Mouse (Mus musculus) heart, postnatal 14 days (tissue): ENCODE measurements around the gene Galnt6. TPM values are rescaled to one million over a fixed set of nuclear protein-coding genes. Genes with fewer than 3 reads are reported as not detected.
A peak's percentile ranks its signal among the peaks of the same experiment; 100 is the strongest.

Experiments
- DNase-seq, 2 experiments: peaks; one replicate each; pipeline ENCODE4 v3.0.0; 2021 to 2022
- intact Hi-C: fragments of 180-260 bp; cut with DNase I; formaldehyde crosslinking; loops from one replicate; pipeline ENCODE4 v1.15.1; 2025
- total RNA-seq, 2 experiments: library from RNA; stranded (reverse); gene quantifications; 2 replicates each; pipeline ENCODE4 v1.2.3; 2021

Gene Galnt6
- total RNA-seq, 2 experiments from 2014 or later: 1.5 to 1.8 TPM

- intact Hi-C loops: loop anchor here (5.0 to 10.0 kb wide), 2 partner anchors 242 to 359 kb away; partner anchors contain the start of gene Ankrd33
- no peak for DNase-seq
Observed at GRCm38 (mm10) chr15:100755498-100755859, 26.3 kb upstream of the Galnt6 start.

DNA sequence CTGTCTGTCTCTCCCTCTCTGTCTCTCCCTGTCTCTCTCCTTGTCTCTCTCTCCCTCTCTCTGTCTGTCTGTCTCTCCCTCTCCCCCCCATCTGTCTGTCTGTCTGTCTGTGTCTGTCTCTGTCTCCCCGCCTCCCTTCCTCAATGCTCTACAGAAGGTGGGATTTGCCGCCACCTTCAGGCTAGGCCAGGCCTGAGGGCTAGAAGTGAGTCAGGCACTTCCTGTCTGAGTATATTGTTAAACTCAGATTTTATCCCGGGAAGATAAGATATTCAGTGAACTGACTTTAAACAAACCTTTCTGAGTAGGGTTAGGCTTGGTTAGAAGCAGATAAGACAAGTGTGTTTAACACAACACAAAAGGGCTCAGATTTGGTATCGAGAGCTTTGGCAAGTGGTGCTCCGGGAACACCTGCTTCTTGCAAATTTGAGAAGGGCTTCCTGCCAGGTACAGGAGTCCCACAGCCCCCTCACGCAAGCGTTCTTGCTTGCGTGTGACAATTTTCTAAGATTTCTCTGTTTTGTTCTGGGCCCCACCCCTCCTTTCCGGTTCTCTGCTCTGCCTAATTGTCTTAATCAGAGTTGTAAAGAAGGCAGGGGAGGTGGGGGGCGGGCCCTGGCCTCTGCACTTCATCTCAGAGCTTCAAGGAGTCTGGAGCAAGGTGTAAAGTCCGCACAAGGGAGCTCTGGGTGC, 25.8 kb upstream of the Galnt6 start:
- intact Hi-C loops: loop anchor here (5.0 to 10.0 kb wide), 2 partner anchors 242 to 360 kb away; partner anchors contain the start of gene Ankrd33
- DNase-seq: peak in 1 of 2 experiments; percentile 55

- intact Hi-C loops: loop anchor here (10.0 kb wide), 1 partner anchor 361 kb away; the partner anchor contains the start of gene Ankrd33
- no peak for DNase-seq
Observed at GRCm38 (mm10) chr15:100754041-100754440, 24.9 kb upstream of the Galnt6 start.

- no peak for DNase-seq
- intact Hi-C loops: loop anchor here (10.0 kb wide), 1 partner anchor 362 kb away; the partner anchor contains the start of gene Ankrd33
Observed at GRCm38 (mm10) chr15:100753045-100753444, 23.9 kb upstream of the Galnt6 start.

DNA sequence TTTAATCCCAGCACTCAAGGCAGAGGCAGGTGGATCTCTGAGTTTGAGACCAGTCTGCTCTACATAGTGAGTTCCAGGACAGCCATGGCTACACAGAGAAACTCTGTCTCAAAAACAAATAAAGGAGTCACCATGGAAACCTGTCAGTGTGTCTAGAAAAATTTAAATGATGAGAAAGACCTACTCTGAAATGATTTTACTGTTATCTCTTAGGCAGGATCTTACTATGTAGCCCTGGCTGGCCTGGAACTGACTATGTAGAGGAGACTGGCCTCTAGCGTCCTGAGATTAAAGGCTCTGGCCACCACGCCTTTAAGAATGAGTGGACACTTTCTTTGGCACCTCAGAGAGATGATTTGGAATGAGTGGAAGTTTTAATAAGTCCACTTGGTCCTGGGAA, 23.3 kb upstream of the Galnt6 start:
- intact Hi-C loops: loop anchor here (10.0 kb wide), 1 partner anchor 362 kb away; the partner anchor contains the start of gene Ankrd33
- DNase-seq: no peak

- DNase-seq: no peak
- intact Hi-C loops: loop anchor here (2.0 to 10.0 kb wide), 2 partner anchors 63 to 365 kb away; partner anchors contain the start of genes Ankrd33 and Cela1
Observed at GRCm38 (mm10) chr15:100749751-100750538, 20.8 kb upstream of the Galnt6 start.

GRCm38 (mm10) chr15:100748584-100748983, 19.4 kb upstream of the Galnt6 start:
- intact Hi-C loops: loop anchor here (2.0 kb wide), 1 partner anchor 62 kb away; the partner anchor contains the start of gene Cela1

GRCm38 (mm10) chr15:100747121-100747963, 18.2 kb upstream of the Galnt6 start:
- intact Hi-C loops: no loop called here
- DNase-seq: no peak

More at GRCm38 (mm10) chr15:100748584-100748983, 19.4 kb upstream of the Galnt6 start:
- DNase-seq: no peak

DNA sequence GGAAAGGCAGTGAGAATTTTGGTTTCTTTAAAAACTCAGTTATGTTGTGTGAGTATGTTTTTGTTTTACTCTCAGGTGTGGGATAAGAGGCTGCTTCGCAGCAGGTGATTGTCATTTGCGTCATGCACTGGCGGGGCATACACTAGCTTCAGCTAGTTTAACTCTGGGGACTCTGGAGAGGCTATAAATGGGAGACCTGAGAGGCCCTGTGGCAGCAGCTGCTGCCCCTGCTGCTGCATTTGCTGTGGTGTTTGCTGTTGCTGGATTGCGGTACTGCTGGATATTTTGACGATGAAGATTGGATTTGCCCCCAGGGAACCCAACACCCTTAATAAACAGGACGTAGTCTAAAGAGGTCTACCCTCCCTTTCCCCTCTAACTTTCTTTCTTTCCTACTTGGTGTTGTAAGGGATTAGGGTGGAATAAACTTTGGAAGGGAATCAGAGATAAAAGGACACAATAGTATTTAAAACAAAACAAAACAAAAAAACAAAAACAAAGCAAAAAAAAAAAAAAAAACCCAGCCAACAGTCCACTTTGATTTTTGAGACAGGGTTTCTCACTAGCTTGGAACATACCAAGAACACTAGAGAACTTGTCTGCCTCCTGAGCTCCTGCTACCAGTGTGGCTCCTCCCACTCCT, 17.4 kb upstream of the Galnt6 start:
- intact Hi-C loops: no loop called here
- no peak for DNase-seq

- intact Hi-C loops: no loop called here
- DNase-seq: no peak
Observed at GRCm38 (mm10) chr15:100743238-100743637, 14.1 kb upstream of the Galnt6 start.

GRCm38 (mm10) chr15:100739442-100739841, 10.3 kb upstream of the Galnt6 start:
- DNase-seq: no peak
- intact Hi-C loops: no loop called here

DNA sequence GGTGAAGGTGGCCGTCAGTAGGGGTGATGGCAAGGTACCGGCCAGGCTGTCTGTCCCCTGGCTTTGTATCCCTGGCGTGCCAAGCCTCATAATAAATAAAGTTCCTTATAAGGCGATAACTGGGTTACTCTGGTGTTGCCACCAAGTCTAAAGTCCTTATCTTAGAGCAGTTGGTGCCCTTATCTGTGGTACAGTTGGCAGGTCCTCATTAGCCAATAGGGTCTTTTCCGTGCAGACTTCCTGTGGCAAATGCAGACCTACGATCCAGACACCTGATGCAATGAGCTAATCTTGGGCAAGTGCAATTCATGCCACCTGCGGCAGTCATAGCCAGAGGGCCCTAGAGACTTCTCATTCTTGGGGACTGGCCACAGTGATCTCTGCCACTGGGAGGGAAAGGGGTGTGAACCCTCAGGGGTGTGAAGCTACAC, 9.2 kb upstream of the Galnt6 start:
- intact Hi-C loops: no loop called here
- no peak for DNase-seq

- DNase-seq: no peak
- intact Hi-C loops: no loop called here
Observed at GRCm38 (mm10) chr15:100737667-100738066, 8.5 kb upstream of the Galnt6 start.

DNA sequence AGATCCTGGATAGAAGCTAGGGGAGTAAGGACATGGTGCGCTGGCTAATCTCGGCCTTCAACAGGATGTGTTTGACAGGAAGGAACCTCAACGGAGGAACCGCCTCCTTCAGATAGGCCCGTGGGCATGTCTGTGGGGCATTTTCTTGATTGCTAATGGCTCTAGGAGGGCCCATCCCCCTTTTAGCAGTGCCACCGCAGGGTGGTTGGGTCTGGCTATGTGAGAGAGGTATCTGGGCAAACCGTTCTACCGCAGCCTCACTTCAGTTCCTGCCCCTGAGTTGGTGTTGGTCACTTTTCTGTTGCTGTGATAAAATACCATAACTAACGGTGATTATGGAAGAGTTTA, 6.8 kb upstream of the Galnt6 start:
- intact Hi-C loops: no loop called here
- no peak for DNase-seq

DNA sequence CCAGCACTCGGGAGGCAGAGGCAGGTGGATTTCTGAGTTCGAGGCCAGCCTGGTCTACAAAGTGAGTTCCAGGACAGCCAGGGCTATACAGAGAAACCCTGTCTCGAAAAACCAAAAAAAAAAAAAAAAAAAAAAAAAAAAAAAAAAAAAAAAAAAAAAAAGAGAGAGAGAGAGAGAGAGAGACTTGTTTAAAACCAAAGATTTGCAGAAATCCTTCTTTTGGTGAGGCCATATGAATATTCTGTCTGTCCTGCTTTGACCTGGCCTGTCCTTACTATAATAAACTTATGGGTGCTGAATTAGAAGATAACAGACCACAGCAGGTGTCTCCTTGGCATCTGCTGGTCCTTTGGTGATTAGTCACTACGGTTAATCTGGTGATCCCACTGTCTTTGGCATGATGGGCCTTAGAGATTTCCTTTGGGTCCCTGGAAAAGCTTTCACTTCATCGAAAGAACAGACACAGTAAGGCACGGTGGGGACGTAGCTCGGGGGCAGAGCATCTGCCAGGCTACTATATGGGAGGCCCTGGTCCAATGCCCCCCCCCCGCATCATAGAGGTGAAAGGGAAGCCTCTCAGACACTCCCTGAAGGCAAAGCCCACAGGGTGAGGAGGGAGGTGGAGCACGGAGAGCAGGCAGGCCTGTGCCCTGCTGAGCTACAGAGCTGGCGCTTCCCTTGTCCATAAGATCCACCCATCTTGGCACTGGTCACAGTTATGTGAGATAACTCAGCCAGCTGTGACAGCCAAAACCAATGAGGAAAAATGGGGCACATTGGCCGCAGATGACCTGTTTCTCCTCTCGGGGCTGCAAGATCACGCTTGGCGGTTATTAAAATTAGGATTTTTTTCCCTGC, 6.1 kb upstream of the Galnt6 start:
- peak; percentile 26 to 32 for DNase-seq
- intact Hi-C loops: no loop called here

DNA sequence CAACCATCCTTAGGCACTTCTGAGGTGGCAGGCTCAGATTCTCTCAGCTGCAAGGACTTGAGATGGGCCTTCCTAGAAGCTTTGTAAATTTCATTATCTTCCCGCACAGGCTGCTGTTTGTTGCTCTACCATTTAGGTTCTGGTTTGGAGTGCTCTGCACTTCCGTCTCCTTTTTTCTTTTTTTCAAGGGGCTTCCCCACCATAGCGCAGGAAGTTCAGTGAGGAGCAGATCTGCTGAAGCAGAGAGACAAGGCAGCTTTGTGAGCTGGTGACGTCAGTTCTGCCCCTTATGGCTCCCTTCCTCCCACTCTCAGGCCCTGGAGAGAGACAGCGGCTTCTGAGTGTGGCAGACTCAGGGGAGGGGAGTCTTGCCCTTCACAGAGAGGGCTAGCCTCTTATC, 3.4 kb upstream of the Galnt6 start:
- intact Hi-C loops: no loop called here
- no peak for DNase-seq

- DNase-seq: no peak
- intact Hi-C loops: no loop called here
Observed at GRCm38 (mm10) chr15:100731081-100731480, 1.9 kb upstream of the Galnt6 start.

- intact Hi-C loops: no loop called here
Observed at GRCm38 (mm10) chr15:100728586-100728985, 590 bp downstream of the Galnt6 start.

DNA sequence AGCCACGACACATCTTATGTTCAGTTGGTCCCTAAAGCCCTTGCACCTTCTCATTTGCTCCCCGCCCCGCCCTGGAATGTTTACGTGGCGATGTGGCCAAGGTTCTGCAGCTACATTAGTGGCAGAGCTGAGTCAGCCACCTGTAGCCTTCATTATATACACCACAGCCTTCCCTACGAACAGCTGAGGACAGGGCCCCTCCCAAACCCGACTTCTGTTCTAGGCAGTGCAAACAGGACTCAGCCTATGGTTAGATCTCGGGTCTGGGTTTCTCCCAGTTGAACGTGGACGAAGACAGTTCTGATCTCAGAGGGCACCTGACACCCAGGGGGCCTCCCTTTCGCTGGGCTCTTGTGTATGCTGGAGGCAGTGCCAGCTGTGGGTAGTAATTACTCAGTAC, 1.3 kb downstream of the Galnt6 start:
- no peak for DNase-seq
- intact Hi-C loops: no loop called here

More at GRCm38 (mm10) chr15:100728586-100728985, 590 bp downstream of the Galnt6 start:
- no peak for DNase-seq
